In the genomic region with DNA sequence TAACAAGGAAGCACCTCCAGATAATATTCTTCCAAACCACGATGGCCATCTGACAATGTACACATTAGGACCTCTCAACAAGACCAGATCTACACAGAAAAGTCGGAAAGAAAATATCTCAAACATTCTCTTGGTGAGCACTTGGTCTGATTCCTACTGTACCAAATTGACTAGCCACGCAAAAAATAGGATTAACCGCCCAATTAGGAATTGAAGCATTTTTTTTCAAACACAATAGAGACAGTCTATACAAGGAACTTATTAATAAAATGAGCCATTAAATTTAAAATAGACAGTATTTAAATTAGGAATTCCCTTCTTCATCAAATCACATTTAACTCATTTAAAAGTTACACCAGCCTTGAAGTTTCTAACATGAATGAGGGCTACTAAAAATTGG, we compare ENCODE assay signal across 18 mouse cellular contexts.
"Had no signal": no experiment of that assay in that cellular context is flagged by ENCODE, and none has a peak within 500 bp of the region (broad histone marks: within the 10 kb centered on the region; RNA-seq: fewer than 3 reads in every experiment).

No protein-coding gene starts in this region.

- H3K4me3 ChIP-seq: liver, embryonic 15.5 days; midbrain, embryonic 10.5 days; midbrain, embryonic 13.5 days; myocyte; neural tube, embryonic 13.5 days; neural tube, embryonic 15.5 days had no signal

- H3K9ac ChIP-seq: liver, embryonic 15.5 days; lung, embryonic 14.5 days; midbrain, embryonic 13.5 days; neural tube, embryonic 13.5 days; neural tube, embryonic 15.5 days had no signal

- H3K9me3 ChIP-seq: liver, embryonic 15.5 days; midbrain, embryonic 10.5 days; midbrain, embryonic 13.5 days; neural tube, embryonic 13.5 days; neural tube, embryonic 15.5 days had no signal

- H3K27ac ChIP-seq: liver, embryonic 15.5 days; midbrain, embryonic 10.5 days; midbrain, embryonic 13.5 days; neural tube, embryonic 13.5 days; neural tube, embryonic 15.5 days had no signal

- ATAC-seq: midbrain, embryonic 13.5 days; midbrain, embryonic 16.5 days had no signal

- H3K4me1 ChIP-seq: liver, embryonic 15.5 days had no signal

- H3K4me2 ChIP-seq: liver, embryonic 15.5 days; lung, embryonic 14.5 days; midbrain, embryonic 13.5 days; neural tube, embryonic 13.5 days; neural tube, embryonic 15.5 days had no signal

- DNase-seq: lung, adult 18-20 months; lung, embryonic 14.5 days; lung, postnatal 10 days; lung, postnatal 4 days; right cerebral cortex, adult 18-20 months; right cerebral cortex, postnatal 25 days; right cerebral cortex, postnatal 4 days; spleen, adult 18-20 months; thymus, adult 18-20 months; thymus, postnatal 14 days; thymus, postnatal 36 days had no signal

- H3K27me3 ChIP-seq: liver, embryonic 15.5 days; midbrain, embryonic 13.5 days; neural tube, embryonic 13.5 days; neural tube, embryonic 15.5 days had no signal

- H3K36me3 ChIP-seq: liver, embryonic 15.5 days; midbrain, embryonic 10.5 days; midbrain, embryonic 13.5 days; neural tube, embryonic 13.5 days; neural tube, embryonic 15.5 days had no signal
